Mouse (Mus musculus): ENCODE results near the gene Gga3. TPM values are rescaled to one million over a fixed set of nuclear protein-coding genes. Genes with fewer than 3 reads are reported as not detected.
A peak's percentile ranks its signal among the peaks of the same experiment; 100 is the strongest.

The Gga3 gene
- polyA plus RNA-seq, 1 experiment = 4.2 TPM

DNA sequence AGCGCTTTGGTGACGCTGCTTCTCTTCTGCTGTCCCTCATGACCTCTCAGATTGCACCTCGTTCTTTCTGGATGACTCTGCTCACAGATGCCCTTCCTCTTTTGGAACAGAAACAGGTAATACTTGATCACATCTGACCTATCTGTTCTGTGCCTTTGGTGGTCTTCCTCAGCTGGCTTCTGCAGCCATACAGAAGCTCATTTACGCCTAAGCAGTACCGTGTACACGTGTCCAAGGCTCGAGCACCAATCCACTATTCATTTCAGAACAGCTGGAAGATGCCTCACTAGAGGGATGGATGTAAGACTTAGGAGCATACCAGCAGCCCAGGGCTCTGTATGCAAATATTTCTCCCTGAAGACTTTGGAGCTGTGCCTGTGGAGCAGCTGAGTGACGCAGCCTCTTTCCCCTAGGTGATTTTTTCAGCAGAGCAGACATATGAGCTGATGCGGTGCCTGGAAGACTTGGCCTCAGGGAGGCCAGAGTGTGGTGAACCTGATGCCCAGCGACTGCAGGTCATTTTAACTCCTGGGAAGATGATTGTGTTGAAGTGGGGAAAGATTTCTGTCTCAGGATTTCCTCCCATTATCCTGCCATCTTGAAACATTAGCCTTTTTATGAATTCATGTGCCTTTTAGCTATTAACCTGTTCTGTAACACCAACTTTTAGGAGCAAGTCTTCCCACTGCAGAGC is 20.8 kb downstream of the Gga3 start:
- H3K4me3 ChIP-seq (ENCODE audit: insufficient read depth, low read depth, low read length) = no peak overlapping the region
- no peak overlapping the region for H3K27ac ChIP-seq (replicated peaks; ENCODE audit: low read depth, low read length)
- H3K4me1 ChIP-seq (ENCODE audit: control insufficient read depth, insufficient read depth, insufficient read length, low read length) = peaks cover 8% of the 10 kb centered on the region; the same call in 1 of the 2 replicates

DNA sequence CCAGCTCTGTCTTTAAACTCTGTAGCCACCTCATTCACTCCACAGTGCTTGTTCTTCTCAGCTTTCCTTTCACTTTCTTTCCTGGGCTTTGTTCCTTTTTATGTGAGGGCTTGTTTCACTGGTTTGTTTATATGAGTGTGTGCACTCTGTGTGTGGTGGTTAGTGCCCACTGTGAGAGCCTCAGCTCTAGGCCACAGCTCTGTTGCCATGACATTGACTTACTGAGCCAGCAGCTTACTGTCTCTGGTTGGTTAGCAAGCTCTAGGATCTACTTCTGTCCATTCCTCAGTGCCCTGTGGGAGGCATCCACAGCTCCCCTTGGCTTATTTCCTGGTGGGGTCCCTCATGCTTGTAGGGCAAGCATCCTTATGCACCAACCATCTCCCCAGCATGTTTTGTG is 24.8 kb downstream of the Gga3 start:
- Histone ChIP-seq H3K27ac (replicated peaks; ENCODE audit: low read depth, low read length) (no peak overlapping the region), H3K4me3 (ENCODE audit: insufficient read depth, low read depth, low read length) (no peak overlapping the region), H3K4me1 (ENCODE audit: control insufficient read depth, insufficient read depth, insufficient read length, low read length) (no peaks in the 10 kb centered on the region)

DNA sequence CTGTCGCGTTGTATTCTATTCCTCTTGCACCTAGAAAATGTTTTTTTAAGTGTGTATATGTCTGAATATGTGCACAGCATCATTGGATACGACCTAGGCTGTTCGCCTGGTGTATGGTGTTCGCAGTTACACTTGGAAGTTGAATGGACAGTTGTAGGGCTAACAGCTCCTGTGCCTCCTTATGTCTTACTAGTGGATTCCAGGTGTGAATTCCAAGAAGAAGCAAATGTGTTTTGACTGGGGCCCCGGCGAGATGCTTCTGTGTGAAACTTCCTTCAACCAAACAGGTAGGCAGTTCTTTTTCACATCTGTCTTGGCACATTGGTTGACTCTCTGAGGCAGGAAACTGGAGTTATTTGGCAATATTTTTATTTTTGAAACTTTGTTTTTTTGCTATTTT is 38.9 kb downstream of the Gga3 start:
- H3K27ac ChIP-seq (replicated peaks; ENCODE audit: low read depth, low read length) = no peak overlapping the region
- H3K4me3 ChIP-seq (ENCODE audit: insufficient read depth, low read depth, low read length) = peak overlapping the region; percentile 90
- H3K4me1 ChIP-seq (ENCODE audit: control insufficient read depth, insufficient read depth, insufficient read length, low read length) = no peaks in the 10 kb centered on the region

DNA sequence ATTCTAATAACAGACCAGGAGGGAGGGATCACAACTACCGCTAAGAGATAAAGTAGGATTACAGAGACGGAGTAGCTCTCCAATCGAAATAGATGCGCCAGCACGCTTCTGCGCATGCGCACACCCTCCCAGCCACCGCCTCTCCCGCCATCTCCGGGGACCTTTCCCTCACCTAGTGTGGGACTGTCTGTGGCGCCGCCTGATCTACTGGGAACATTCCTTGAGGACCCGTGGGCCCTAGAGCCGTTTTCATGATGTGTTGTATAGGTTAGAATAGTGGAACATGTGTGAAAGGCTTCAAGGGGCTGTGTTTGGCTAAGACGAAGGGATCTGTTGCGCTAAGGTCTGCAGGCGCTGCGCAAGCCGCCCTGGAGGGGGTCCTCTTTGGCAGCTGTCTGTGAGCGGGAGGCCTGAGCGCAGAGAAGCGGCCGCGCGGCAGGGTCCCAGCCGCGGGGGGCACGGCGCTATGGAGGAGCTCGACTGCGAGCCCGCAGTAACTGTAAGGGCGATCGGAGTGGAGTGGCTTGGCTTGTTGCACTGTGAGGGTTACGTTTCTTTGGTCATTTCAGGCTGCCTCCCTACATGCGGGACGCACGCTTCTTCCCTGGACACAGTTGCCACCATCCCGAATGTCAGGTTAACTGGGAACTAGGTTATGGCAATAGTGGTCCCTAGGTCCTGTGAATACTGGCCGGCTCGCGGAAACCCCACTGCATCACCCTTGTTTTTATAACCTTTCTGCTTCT is 39.6 kb downstream of the Gga3 start, which contains the start of gene Nup85:
Gene Nup85, plus strand, starts transcription at position 371 of the 746 bp plus-strand sequence.
- H3K27ac ChIP-seq (replicated peaks; ENCODE audit: low read depth, low read length) = peak within 1 kb of the TSS; percentile 92
- H3K4me1 ChIP-seq (ENCODE audit: control insufficient read depth, insufficient read depth, insufficient read length, low read length) = no peaks in the 10 kb centered on the region

DNA sequence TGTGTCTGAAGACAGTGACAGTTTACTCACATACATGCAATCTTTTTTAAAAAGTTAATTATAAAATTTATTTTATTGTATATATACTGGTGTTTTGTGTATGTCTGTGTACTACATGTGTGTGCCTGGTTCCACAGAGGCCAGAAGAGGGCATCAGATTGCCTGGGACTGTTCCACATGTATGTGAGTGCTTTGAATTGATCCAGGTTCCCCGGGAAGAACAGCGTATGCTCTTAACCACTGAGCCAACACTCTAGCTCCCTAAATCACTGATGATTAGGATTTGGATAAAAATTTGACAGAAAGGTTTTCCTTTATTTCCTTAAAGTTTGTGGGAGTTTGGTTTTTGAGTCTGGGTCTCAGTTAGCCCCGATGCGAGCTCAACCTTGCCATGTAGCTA is 40.4 kb downstream of the Gga3 start:
- H3K4me3 ChIP-seq (ENCODE audit: insufficient read depth, low read depth, low read length) = peak overlapping the region; percentile 55
- H3K27ac ChIP-seq (replicated peaks; ENCODE audit: low read depth, low read length) = peak overlapping the region; percentile 19; the same call in 1 of the 2 replicates
- H3K4me1 ChIP-seq (ENCODE audit: control insufficient read depth, insufficient read depth, insufficient read length, low read length) = no peaks in the 10 kb centered on the region

More for the DNA sequence above, 39.6 kb downstream of the Gga3 start, which contains the start of gene Nup85:
- H3K4me3 ChIP-seq (ENCODE audit: insufficient read depth, low read depth, low read length) = peak within 1 kb of the TSS; percentile 90

DNA sequence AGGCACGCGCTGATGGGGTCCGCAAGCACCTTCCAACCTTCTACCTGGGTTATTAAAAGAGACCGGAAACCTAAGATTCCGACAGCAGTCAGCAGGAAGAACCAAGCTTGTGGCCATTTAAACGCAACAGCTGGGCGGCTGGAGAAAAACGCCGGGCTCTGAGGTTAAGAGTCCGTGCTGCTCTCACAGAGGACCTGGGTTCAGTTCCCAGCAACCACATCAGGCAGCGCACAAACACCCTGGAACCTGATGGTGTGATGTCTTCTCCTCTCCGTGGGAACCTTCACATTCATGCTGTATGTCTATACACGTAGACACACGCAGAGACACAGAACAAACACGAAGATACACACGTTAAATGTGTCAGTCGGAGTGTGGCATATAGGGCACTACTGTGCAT is 48.1 kb downstream of the Gga3 start:
- Histone ChIP-seq H3K4me1 (ENCODE audit: control insufficient read depth, insufficient read depth, insufficient read length, low read length) (no peaks in the 10 kb centered on the region), H3K4me3 (ENCODE audit: insufficient read depth, low read depth, low read length) (no peak overlapping the region), H3K27ac (replicated peaks; ENCODE audit: low read depth, low read length) (no peak overlapping the region)

DNA sequence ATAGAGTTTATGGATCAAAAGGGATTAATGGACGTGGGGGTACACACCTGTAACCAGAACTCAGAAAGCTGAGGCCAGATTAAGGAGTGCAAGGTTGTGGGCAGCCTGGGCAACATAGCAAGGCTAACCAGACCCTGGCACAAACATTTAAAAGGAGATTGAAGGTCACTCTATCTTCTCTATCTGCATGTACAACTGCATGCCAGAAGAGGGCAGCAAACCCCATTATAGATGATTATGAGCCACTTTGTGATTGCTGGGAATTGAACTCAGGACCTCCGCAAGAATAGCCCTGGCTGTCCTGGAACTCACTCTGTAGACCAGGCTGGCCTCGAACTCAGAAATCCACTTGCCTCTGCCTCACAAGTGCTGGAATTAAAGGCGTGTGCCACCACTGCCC is 51.1 kb downstream of the Gga3 start:
- Histone ChIP-seq H3K27ac (replicated peaks; ENCODE audit: low read depth, low read length) (no peak overlapping the region), H3K4me3 (ENCODE audit: insufficient read depth, low read depth, low read length) (no peak overlapping the region), H3K4me1 (ENCODE audit: control insufficient read depth, insufficient read depth, insufficient read length, low read length) (no peaks in the 10 kb centered on the region)

DNA sequence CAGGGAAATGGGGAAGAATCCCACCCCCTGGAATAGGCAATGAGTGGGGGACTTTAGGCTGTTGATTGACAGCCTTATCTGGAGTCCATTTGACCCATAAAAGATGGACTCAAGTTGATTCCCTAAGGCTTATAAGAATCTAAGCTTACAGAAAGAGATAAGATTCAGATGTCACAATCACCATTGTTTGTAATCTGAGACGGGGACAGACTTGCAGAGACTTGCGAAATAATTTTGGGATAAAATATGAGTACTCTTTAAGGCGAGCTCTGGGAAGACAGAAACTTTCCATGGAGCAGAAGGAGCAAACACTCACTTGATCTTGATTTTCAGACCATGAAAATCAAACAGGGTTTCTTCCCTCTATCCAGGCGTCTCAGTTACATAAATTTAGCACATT is 60.3 kb downstream of the Gga3 start:
- H3K4me1 ChIP-seq (ENCODE audit: control insufficient read depth, insufficient read depth, insufficient read length, low read length) = no peaks in the 10 kb centered on the region

DNA sequence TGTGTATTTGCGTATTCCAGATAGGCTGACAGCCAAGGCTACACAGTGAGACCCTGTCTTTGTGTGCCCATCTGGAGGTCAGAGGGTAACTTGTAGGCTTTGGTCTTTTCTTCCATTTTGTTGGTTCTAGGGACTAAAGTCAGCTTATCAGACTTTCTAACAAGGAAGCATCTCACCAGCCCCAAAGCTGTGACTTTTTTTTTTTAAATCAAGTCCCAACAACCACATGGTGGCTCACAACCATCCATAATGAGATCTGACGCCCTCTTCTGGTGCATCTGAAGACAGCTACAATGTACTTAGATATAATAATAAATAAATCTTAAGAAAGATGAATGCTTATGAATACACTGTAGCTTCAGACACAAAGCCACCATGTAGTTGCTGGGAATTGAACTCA is 65.8 kb downstream of the Gga3 start:
- Histone ChIP-seq H3K4me1 (ENCODE audit: control insufficient read depth, insufficient read depth, insufficient read length, low read length) (0 out of 2 replicates have a peak, but pooled peaks cover 2% of the 10 kb centered on the region), H3K27ac (replicated peaks; ENCODE audit: low read depth, low read length) (no peak overlapping the region), H3K4me3 (ENCODE audit: insufficient read depth, low read depth, low read length) (no peak overlapping the region)

More for the DNA sequence above, 60.3 kb downstream of the Gga3 start:
- Histone ChIP-seq H3K27ac (replicated peaks; ENCODE audit: low read depth, low read length) (no peak overlapping the region), H3K4me3 (ENCODE audit: insufficient read depth, low read depth, low read length) (no peak overlapping the region)

DNA sequence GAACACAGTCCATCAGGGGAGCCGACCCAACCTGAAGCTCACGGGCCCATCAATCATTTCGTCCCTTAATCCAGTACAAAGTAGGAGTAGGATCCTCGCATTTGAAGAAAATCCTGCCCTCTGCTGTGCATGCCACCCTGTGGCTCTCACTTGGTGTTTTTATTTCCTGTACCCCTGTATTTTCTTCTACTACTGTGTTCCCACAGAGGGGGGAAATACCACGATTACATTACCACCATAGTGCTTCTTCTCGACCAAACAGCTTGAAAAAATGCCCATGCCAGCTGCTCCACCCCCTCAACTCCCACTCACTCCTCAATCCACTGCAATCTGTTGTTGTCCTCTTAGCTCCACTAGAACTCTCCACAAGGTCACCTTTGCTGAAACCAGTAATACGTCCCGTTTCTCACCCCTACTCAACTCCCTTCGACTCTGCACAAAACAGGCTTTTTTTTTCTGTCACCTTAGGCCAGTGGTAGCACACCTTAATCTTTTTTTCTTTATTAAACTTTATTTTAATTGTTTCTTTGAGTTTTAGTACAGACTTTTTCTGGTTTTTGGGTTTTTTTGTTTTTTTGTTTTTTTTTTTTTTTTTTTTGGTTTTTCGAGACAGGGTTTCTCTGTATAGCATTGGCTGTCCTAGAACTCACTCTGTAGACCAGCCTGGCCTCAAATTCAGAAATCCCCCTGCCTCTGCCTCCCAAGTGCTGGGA is 66.8 kb downstream of the Gga3 start:
- peak overlapping the region; percentile 54 for H3K4me3 ChIP-seq (ENCODE audit: insufficient read depth, low read depth, low read length)
- H3K4me1 ChIP-seq (ENCODE audit: control insufficient read depth, insufficient read depth, insufficient read length, low read length) = 0 out of 2 replicates have a peak, but pooled peaks cover 2% of the 10 kb centered on the region
- peak overlapping the region; percentile 78 for H3K27ac ChIP-seq (replicated peaks; ENCODE audit: low read depth, low read length)

DNA sequence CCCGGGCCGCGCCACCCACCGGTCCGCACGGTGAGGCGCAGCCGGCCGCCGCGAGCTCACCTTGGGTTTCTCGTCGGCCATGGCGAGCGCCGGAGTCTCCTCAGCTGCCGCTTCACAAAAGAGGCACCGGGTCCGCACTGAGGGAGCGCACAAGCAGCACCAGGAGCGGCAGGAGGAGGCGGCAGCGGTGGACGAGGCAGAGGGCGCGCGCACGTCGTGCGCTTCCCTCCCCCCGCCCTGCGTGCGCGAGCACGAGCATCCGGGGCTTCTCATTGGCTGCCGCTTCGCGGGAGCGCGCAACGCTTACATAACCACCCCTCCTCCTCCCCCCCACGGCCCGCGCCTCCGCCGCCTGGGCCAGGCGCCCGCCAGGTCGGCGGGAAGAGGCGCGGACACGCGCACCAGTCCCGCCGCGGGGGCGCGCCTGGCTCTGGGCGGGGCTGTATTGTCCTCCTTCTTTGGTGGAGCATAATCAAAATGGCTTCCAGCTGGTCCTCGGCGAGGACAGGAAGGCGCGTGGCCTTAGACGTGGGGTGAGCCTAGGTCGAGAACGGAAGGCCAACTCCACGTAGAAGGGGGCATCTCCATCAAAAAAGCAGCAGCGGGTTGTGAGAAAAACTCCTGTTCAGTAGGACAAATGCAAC is 67.7 kb downstream of the Gga3 start, which contains the start of gene Sumo2:
Gene Sumo2, minus strand, starts transcription at position 239 of the 644 bp plus-strand sequence.
- Histone ChIP-seq H3K4me1 (ENCODE audit: control insufficient read depth, insufficient read depth, insufficient read length, low read length) (0 out of 2 replicates have a peak, but pooled peaks cover 2% of the 10 kb centered on the region), H3K27ac (replicated peaks; ENCODE audit: low read depth, low read length) (peak within 1 kb of the TSS; percentile 78), H3K4me3 (ENCODE audit: insufficient read depth, low read depth, low read length) (peak within 1 kb of the TSS; percentile 77)

DNA sequence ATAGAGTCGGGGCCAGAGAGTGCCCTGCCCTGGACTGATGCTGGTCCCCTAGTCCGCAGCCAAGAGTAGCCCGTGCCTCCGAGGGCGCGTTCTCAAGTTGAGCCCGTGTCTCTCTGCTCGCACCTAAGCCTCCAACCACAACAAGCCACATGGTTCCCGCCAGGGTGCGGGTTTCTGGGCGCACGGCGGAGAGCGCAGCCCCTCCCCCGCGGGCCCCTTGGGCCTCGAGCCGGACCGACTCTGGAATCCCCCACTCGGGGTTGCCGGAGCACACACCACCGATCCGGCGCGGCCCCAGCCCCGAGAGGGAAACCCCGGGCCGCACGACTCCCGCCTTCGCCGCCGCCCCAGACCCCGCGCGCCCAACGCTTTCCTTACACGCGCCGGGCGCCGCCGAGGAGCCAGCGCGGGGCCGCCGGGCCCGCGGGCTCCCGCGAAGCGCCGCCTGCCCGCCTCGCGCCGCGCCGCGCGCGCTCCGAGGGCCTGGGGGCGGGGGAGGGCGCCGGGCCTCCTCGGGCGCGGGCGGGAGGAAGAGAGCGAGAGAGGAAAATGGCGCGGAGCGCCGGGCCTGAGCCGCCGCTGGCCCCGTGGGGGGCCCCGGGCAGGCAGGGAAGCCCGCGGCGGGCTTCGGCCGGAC is 68.3 kb downstream of the Gga3 start:
- H3K4me1 ChIP-seq (ENCODE audit: control insufficient read depth, insufficient read depth, insufficient read length, low read length) = 0 out of 2 replicates have a peak, but pooled peaks cover 2% of the 10 kb centered on the region
- peak overlapping the region; percentile 77 for H3K4me3 ChIP-seq (ENCODE audit: insufficient read depth, low read depth, low read length)
- peak overlapping the region; percentile 72 for H3K27ac ChIP-seq (replicated peaks; ENCODE audit: low read depth, low read length)

DNA sequence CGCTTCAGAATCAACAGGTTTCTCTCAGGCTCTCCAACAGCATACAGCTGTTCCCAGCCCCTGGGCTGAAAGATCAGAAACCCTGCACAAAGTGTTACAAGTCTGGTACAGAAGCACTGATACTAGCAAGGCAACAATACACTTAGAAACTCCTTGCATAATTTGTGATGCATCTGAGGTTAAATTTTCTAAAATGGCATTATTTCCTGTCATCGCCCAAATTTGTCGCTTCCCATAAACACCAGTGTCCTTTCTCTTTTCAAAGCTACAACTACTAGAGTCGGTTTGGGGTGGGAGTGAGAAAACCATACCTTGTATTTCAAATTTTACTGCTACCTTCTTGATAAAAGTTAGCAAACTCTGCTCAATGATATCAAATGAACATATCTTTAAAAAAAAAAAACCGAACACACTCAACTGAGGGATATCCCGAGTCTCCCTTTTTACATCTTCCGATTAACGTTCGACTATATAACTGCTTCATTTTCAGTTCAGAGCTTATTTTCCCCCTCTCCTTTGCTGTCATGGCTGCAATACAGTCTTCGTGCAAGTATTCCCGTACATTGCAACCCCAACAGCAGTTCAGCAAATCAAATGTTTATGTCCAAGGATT is 69.0 kb downstream of the Gga3 start:
- 0 out of 2 replicates have a peak, but pooled peaks cover 2% of the 10 kb centered on the region for H3K4me1 ChIP-seq (ENCODE audit: control insufficient read depth, insufficient read depth, insufficient read length, low read length)
- H3K4me3 ChIP-seq (ENCODE audit: insufficient read depth, low read depth, low read length) = peak overlapping the region; percentile 77
- H3K27ac ChIP-seq (replicated peaks; ENCODE audit: low read depth, low read length) = peak overlapping the region; percentile 59; the same call in 1 of the 2 replicates
